Mouse (Mus musculus): Measurements from ENCODE around the gene Sco2.

Sco2 gene

DNA sequence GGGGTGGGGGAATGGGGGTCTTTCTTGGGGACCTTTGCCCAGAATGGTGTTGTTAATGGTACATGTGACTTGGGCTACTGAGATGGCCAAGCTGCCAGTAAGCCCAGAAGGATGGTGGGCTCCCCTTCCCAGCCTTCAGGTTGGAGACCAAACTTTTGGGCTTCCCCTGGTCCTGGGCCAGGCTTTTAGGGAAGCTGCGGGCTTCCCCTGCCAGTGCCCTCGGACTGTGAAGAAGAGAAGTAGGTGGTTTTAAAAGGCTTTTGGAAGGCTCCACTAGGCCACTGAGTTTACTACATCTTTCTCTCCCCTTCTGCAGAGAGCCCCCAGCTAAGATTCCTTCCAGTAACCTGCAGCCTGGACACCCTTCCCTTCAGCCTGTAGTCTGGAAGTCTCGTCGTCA, 50.0 kb downstream of the Sco2 start:
- no peak for DNase-seq (ENCODE audit: low read depth)

DNA sequence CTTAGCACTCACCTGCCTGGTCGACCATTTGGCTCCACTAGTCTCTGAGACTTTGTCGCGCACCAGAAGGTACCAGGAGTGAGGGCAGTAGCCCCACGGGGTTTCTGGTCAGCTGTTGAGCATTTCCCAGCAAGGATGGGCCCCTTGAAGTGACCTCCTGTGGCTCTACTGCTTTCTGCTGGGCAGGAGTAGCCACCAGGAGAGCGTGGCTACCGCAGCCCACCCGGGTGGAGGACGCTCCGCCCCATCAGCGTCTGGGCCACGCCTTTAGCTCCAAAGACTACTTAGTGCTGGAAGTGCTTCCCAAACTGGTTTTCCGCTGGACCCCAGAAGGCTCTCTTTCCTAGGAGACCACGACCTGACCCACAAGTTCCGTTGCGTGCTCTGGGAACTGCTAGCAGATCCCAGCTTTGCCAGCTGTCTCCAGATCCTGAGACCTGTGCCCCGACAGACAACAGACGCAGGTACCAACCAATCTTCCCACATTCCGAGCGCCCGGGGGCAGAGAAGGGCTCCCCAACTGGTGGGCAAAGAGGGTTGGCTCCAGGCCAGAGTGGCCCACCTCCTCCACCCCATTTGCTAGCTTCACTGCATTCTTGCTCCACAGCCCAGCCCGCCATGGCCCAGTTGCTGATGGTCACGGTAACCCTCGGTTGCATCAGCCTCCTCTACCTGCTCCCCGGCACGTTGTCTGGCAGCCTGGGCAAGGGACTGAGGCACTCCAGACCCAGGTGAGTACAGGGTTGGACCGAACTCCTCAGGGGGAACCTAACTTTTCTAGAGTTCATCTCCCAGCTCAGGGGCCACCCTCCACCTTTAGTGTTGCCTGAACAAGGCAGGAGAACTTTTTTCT, 50.8 kb downstream of the Sco2 start, which contains the start of gene Adm2:
Gene Adm2, plus strand, starts transcription at position 51 of the 853 bp plus-strand sequence.
- DNase-seq (ENCODE audit: low read depth), result no peak

Measured in c-Kit-positive CD71-negative TER-119-negative erythroid progenitor cells, embryonic 14.5 days (primary cell).